Comparison of ENCODE assay signal across 1 mouse cellular context in genomic region chr2:26315925-26316311, GRCm38 (mm10).
TF ChIP-seq lines count a peak whose summit lies in the region.

No protein-coding gene starts in this region.

TF ChIP-seq in CH12.LX, 34 proteins besides CTCF, POLR2A, EP300 and RAD21 (continued from another document):
- no peak for TF ChIP-seq POLR2AphosphoS2 (IDR thresholded peaks at IDR 0.05; ENCODE audit: low read depth, low read length)
